Mouse (Mus musculus) liver, embryonic 11.5 days (tissue): ENCODE results near the gene Gm20390. TPM values are rescaled to one million over a fixed set of nuclear protein-coding genes. Genes with fewer than 3 reads are reported as not detected.
A peak's percentile ranks its signal among the peaks of the same experiment; 100 is the strongest.

Experiments
- ATAC-seq: fragments of 200-750 bp; cut with Nextera tagmentation; replicated peaks from 2 replicates; pipeline ENCODE4 v1.8.0; 2017; ENCODE audit warnings: moderate number of reproducible peaks, mild to moderate bottlenecking, moderate TSS enrichment, moderate library complexity; ENCODE audit not compliant: low FRiP score
- DNase-seq: peaks from one replicate; pipeline ENCODE4 v3.0.0-alpha.2; 2017; ENCODE audit warnings: low spot score
- H3K27ac ChIP-seq: fragments of 300-500 bp; sonication (generic); 2 replicates; pipeline ENCODE4 v1.5.1; 2014; ENCODE audit warnings: mild to moderate bottlenecking, low read depth, low read length, control low read depth
- H3K27me3 ChIP-seq: fragments of 300-500 bp; sonication (generic); replicated peaks from 2 replicates; pipeline ENCODE4 v1.6.1; 2014; ENCODE audit warnings: low read length, mixed read lengths; ENCODE audit not compliant: control insufficient read depth, insufficient read depth
- H3K36me3 ChIP-seq: fragments of 300-500 bp; sonication (generic); 2 replicates; pipeline ENCODE4 v1.6.1; 2014; ENCODE audit warnings: mild to moderate bottlenecking, low read length, moderate library complexity, mixed read lengths; ENCODE audit not compliant: control insufficient read depth, insufficient read depth
- H3K4me1 ChIP-seq: fragments of 300-500 bp; sonication (generic); replicated peaks from 2 replicates; pipeline ENCODE4 v1.6.1; 2014; ENCODE audit warnings: low read length, mixed read lengths; ENCODE audit not compliant: control insufficient read depth, insufficient read depth
- H3K4me2 ChIP-seq: fragments of 300-500 bp; sonication (generic); 2 replicates; pipeline ENCODE4 v1.6.1; 2014; ENCODE audit warnings: mild to moderate bottlenecking, control low read depth, moderate library complexity
- H3K4me3 ChIP-seq: fragments of 300-500 bp; sonication (generic); 2 replicates; pipeline ENCODE4 v1.5.1; 2014; ENCODE audit warnings: low read depth, low read length, control low read depth
- H3K9ac ChIP-seq: fragments of 300-500 bp; sonication (generic); 2 replicates; pipeline ENCODE4 v1.6.1; 2014; ENCODE audit warnings: low read depth, low read length, control low read depth
- H3K9me3 ChIP-seq: fragments of 300-500 bp; sonication (generic); 2 replicates; pipeline ENCODE4 v1.6.1; 2016; ENCODE audit warnings: low read length, inconsistent platforms, mixed read lengths; ENCODE audit not compliant: control insufficient read depth
- WGBS: fragments of 180-500 bp; shearing (Covaris S2); extraction: QIAGEN DNeasy Blood & Tissue Kit; methylation state at CpG from one replicate; pipeline ENCODE4 v1.1.7; 2014; 5-methylcytosine and 5-hydroxymethylcytosine counted together
- polyA plus RNA-seq: library from polyadenylated mRNA; unstranded; fragments of >200 nt; fragmentation: Nextera tagmentation; extraction: Ambion mirVana; gene quantifications from 2 replicates; pipeline ENCODE4 v1.2.1, GENCODE M21; 2014

Gene Gm20390
- polyA plus RNA-seq, 1 experiment from 2014 or later: 393 TPM

- H3K9me3 ChIP-seq: no peaks in the 10 kb centered on the region
- H3K9ac ChIP-seq: no peak overlapping the region
- no peaks in the 10 kb centered on the region for H3K27me3 ChIP-seq
- DNase-seq: no peak
- H3K4me1 ChIP-seq: no peaks in the 10 kb centered on the region
- no peak for ATAC-seq
- H3K27ac ChIP-seq: no peak overlapping the region
- no peak overlapping the region for H3K4me2 ChIP-seq
- no peak overlapping the region for H3K4me3 ChIP-seq
- no peaks in the 10 kb centered on the region for H3K36me3 ChIP-seq
- 89% methylated on average over 5 of the region's 5 CpGs for WGBS
These were observed 4.9 kb upstream of the Gm20390 start for GRCm38 (mm10) chr11:93972951-93973350.

GRCm38 (mm10) chr11:93969799-93970198 is 1.7 kb upstream of the Gm20390 start:
- Histone ChIP-seq H3K36me3 (peaks cover 9% of the 10 kb centered on the region; the same call in 1 of the 2 replicates), H3K9me3 (no peaks in the 10 kb centered on the region), H3K27ac (no peak overlapping the region), H3K4me1 (no peaks in the 10 kb centered on the region), H3K4me2 (no peak overlapping the region), H3K4me3 (no peak overlapping the region), H3K27me3 (no peaks in the 10 kb centered on the region), H3K9ac (no peak overlapping the region)
- WGBS: 78% methylated on average over 1 of the region's 1 CpGs
- DNase-seq (no peak), ATAC-seq (no peak)

- peak overlapping the region; percentile 55 for H3K4me2 ChIP-seq
- no peak overlapping the region for H3K4me3 ChIP-seq
- H3K9ac ChIP-seq: no peak overlapping the region
- WGBS: 95% methylated on average over 6 of the region's 6 CpGs
- H3K36me3 ChIP-seq: peaks cover 13% of the 10 kb centered on the region
- H3K9me3 ChIP-seq: no peaks in the 10 kb centered on the region
- no peak for DNase-seq
- no peak for ATAC-seq
- no peaks in the 10 kb centered on the region for H3K27me3 ChIP-seq
- no peak overlapping the region for H3K27ac ChIP-seq
- H3K4me1 ChIP-seq: no peaks in the 10 kb centered on the region
These were observed 1.1 kb upstream of the Gm20390 start for GRCm38 (mm10) chr11:93969171-93969570.

- no peak overlapping the region for H3K27ac ChIP-seq
- 40% methylated on average over 6 of the region's 6 CpGs for WGBS
- peak overlapping the region; percentile 55 for H3K4me2 ChIP-seq
- no peak overlapping the region for H3K9ac ChIP-seq
- H3K27me3 ChIP-seq: no peaks in the 10 kb centered on the region
- ATAC-seq (no peak), DNase-seq (no peak)
- H3K36me3 ChIP-seq: peaks cover 17% of the 10 kb centered on the region
- no peaks in the 10 kb centered on the region for H3K9me3 ChIP-seq
- no peaks in the 10 kb centered on the region for H3K4me1 ChIP-seq
- peak overlapping the region; percentile 75 for H3K4me3 ChIP-seq
These were observed 695 bp upstream of the Gm20390 start for GRCm38 (mm10) chr11:93968848-93969128.

GRCm38 (mm10) chr11:93967381-93967780 is 712 bp downstream of the Gm20390 start:
- H3K4me3 ChIP-seq: peak overlapping the region; percentile 75
- H3K27me3 ChIP-seq: no peaks in the 10 kb centered on the region
- H3K36me3 ChIP-seq: peaks cover 25% of the 10 kb centered on the region
- ATAC-seq (0 out of 2 replicates have a peak, but pooled peaks have one; percentile 8), DNase-seq (peak; percentile 55)
- WGBS: 3% methylated on average over 11 of the region's 11 CpGs
- H3K9me3 ChIP-seq: no peaks in the 10 kb centered on the region
- peak overlapping the region; percentile 63 for H3K4me2 ChIP-seq
- H3K9ac ChIP-seq: peak overlapping the region; percentile 84
- no peaks in the 10 kb centered on the region for H3K4me1 ChIP-seq
- H3K27ac ChIP-seq: peak overlapping the region; percentile 59; the same call in 1 of the 2 replicates

GRCm38 (mm10) chr11:93965391-93965790 is 2.7 kb downstream of the Gm20390 start:
- ATAC-seq: no peak
- Histone ChIP-seq H3K27ac (no peak overlapping the region), H3K4me3 (no peak overlapping the region), H3K9ac (no peak overlapping the region), H3K27me3 (no peaks in the 10 kb centered on the region), H3K4me1 (0 out of 2 replicates have a peak, but pooled peaks cover 2% of the 10 kb centered on the region), H3K36me3 (peaks cover 41% of the 10 kb centered on the region), H3K4me2 (no peak overlapping the region), H3K9me3 (no peaks in the 10 kb centered on the region)
- no peak for DNase-seq
- WGBS: 79% methylated on average over 6 of the region's 6 CpGs

- no peak for ATAC-seq
- Histone ChIP-seq H3K27ac (no peak overlapping the region), H3K4me3 (no peak overlapping the region), H3K4me1 (0 out of 2 replicates have a peak, but pooled peaks cover 2% of the 10 kb centered on the region), H3K9ac (no peak overlapping the region), H3K27me3 (no peaks in the 10 kb centered on the region), H3K9me3 (no peaks in the 10 kb centered on the region), H3K4me2 (no peak overlapping the region), H3K36me3 (peaks cover 58% of the 10 kb centered on the region)
- DNase-seq: no peak
- 83% methylated on average over 4 of the region's 4 CpGs for WGBS
These were observed 5.1 kb downstream of the Gm20390 start for GRCm38 (mm10) chr11:93963013-93963412.

- peaks cover 8% of the 10 kb centered on the region for H3K4me1 ChIP-seq
- ATAC-seq (no peak), DNase-seq (no peak)
- H3K36me3 ChIP-seq: peaks cover 63% of the 10 kb centered on the region
- 89% methylated on average over 6 of the region's 6 CpGs for WGBS
- H3K27me3 ChIP-seq: no peaks in the 10 kb centered on the region
- H3K9ac ChIP-seq: no peak overlapping the region
- no peaks in the 10 kb centered on the region for H3K9me3 ChIP-seq
- no peak overlapping the region for H3K4me2 ChIP-seq
- no peak overlapping the region for H3K27ac ChIP-seq
- H3K4me3 ChIP-seq: no peak overlapping the region
These were observed 6.6 kb downstream of the Gm20390 start for GRCm38 (mm10) chr11:93961482-93961881.

- DNase-seq (no peak), ATAC-seq (no peak)
- no peak overlapping the region for H3K9ac ChIP-seq
- no peaks in the 10 kb centered on the region for H3K27me3 ChIP-seq
- H3K36me3 ChIP-seq: peaks cover 44% of the 10 kb centered on the region
- no peak overlapping the region for H3K4me3 ChIP-seq
- WGBS: 78% methylated on average over 4 of the region's 4 CpGs
- no peak overlapping the region for H3K27ac ChIP-seq
- no peak overlapping the region for H3K4me2 ChIP-seq
- no peaks in the 10 kb centered on the region for H3K9me3 ChIP-seq
- peaks cover 21% of the 10 kb centered on the region for H3K4me1 ChIP-seq
These were observed 10.3 kb downstream of the Gm20390 start for GRCm38 (mm10) chr11:93957746-93958145.
